Mouse (Mus musculus) adipocyte (in vitro differentiated cells): ENCODE results near the gene Kremen1.

Source experiments
- DNase-seq: peaks from one replicate; pipeline ENCODE4 v3.0.0-alpha.2; 2016; ENCODE audit warnings: low spot score

The Kremen1 gene

GRCm38 (mm10) chr11:5167311-5167710, 94.0 kb downstream of the Kremen1 start:
- DNase-seq, result no peak

- DNase-seq, result no peak
Measured at GRCm38 (mm10) chr11:5165471-5165916, 95.9 kb downstream of the Kremen1 start.

- DNase-seq, result no peak
Measured at GRCm38 (mm10) chr11:5164310-5164709, 97.0 kb downstream of the Kremen1 start.

GRCm38 (mm10) chr11:5163421-5163820, 97.9 kb downstream of the Kremen1 start:
- DNase-seq, result no peak

GRCm38 (mm10) chr11:5160722-5161485, 100.5 kb downstream of the Kremen1 start:
- DNase-seq, result peak; percentile 40

- no peak for DNase-seq
Measured at GRCm38 (mm10) chr11:5158056-5158455, 103.3 kb downstream of the Kremen1 start.

- DNase-seq, result no peak
Measured at GRCm38 (mm10) chr11:5154961-5155805, 106.2 kb downstream of the Kremen1 start.

GRCm38 (mm10) chr11:5151680-5152337, 109.5 kb downstream of the Kremen1 start, which contains the start of gene Emid1:
Emid1 (minus strand) TSS chr11:5152257.
- no peak for DNase-seq

- DNase-seq, result no peak
Measured at GRCm38 (mm10) chr11:5151247-5151630, 110.1 kb downstream of the Kremen1 start.

- DNase-seq, result peak; percentile 18
Measured at GRCm38 (mm10) chr11:5150416-5151246, 110.7 kb downstream of the Kremen1 start.

GRCm38 (mm10) chr11:5149955-5150354, 111.4 kb downstream of the Kremen1 start:
- DNase-seq, result no peak

GRCm38 (mm10) chr11:5149249-5149648, 112.1 kb downstream of the Kremen1 start:
- no peak for DNase-seq

GRCm38 (mm10) chr11:5145600-5145999, 115.8 kb downstream of the Kremen1 start:
- DNase-seq, result no peak

GRCm38 (mm10) chr11:5141965-5142364, 119.4 kb downstream of the Kremen1 start:
- DNase-seq, result peak; percentile 19
